Mouse (Mus musculus): ENCODE data around the gene Pkn2. TPM values are rescaled to one million over a fixed set of nuclear protein-coding genes. Genes with fewer than 3 reads are reported as not detected.

Pkn2 gene
- total RNA-seq (2023) = 72.6 to 77.6 TPM (median 74.8 TPM) in 4 replicates

DNA sequence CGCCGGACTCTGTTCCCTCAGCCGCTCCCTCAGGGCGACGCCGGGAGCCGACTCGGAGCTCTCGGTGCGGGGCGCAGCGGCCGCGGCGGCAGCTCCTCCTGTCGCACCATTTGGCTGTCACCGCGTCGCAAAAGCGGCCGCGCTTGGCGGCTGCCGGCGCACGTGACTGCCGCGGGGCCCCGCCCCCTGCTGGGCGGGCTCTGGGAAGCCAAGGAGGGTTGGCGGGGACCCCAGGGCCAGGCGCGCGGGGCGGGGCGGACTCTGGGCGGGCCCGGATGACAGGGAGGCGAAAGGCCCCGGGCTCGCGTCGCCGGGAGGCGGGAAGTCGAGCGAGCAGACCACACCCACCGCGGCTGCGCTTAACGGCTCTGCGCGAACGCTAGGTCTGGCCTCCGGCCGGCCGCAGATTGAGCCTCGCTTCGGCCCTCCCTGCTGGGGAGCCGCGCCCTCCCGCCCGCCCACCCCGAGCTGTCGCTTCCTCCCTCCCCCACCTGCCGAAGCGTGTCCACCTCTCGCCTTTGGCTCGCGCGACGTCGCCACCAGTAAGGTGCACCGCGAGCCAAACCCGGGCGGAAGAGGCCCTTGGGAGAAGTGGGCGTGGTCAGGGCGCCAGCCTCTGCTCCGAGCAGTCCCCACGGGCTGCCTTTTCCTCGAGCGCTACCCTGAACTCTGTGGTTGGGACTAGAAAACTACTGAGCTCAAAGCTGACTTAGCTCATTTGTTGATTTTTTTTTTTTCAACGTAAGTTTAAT lies at the start of gene Pkn2:
Gene Pkn2, minus strand, starts transcription at position 133 of the 752 bp plus-strand sequence.

DNA sequence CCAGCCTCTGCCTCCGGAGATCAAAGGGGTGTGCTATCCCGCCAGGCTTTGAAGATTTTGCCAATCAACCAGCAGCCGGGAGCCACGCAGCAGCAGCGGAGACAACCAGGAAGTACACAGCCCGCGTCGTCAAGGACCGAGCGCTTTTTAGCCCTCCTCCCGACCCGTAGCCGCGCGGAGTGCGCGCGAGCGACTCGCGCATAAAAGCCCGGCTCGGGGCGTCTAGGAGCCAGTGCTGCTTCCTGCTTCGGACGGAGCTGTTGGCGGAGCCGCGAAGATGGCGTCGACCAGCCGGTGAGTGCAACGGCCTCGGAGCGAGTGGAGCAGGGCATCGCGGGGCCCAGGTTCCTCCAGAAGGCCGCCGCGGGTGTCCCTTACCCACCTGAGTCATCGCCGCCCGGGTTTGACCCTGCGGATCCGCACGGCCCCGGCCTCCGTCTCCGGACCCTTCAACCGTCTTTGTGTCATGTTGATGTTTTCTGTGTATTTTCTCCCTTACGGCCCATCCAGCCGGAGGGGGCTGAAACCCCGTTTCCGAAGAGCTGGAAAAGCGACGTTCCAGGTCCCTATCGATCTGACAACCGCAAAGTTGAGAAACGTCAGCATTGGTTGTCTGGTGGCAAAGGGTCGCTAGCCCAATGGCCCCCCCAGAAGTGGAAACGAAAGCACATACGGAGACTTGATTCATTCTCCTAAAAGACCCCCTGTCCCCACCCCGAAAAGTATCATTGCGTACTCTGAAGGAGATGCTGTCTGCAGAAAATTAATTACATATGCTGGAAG lies 116.6 kb downstream of the Pkn2 start, which contains the start of gene Gtf2b:
Gene Gtf2b, plus strand, starts transcription at position 51 of the 783 bp plus-strand sequence.

Other genes starting within 250 kb of the Pkn2 start
- gene Kyat3, start 181.0 kb downstream of the Pkn2 start, total RNA-seq (2023) = 5.1 to 8.9 TPM (median 6.8 TPM) in 4 replicates
- 101 to 117 TPM (median 102 TPM) in 4 replicates for gene Gtf2b, start 117.0 kb downstream of the Pkn2 start, total RNA-seq (2023)

Measured in B cell, adult 62 days (primary cell).